Mouse (Mus musculus): ENCODE measurements at regions not wholly inside any gene's neighbourhood (a gene's known extent, or its start where the extent isn't known, plus 50 kb on each side); places are given as distances from the start of the nearest gene placed in this dataset.

DNA sequence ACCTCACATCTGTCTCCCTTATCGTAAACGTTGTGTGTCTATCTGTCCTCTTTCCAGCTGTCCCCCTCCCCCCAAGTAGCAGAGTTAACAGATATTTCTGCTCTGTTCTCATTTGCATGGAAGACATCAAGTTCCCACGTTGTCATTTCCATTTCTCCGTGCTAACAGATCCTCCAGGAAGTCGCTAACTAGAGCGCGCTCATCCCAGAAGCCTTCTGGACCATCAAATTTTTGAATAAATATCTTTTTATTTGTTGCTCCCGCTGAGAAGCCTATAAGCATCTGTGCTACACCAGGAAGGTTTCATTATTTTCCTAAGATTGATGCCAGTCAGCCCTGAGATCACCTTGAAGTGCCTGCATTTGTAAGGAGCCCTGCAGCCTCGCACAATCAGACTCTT, 275.4 kb downstream of the Prex1 start:
- no peak for DNase-seq (ENCODE audit: low spot score in 2 of 2)

DNA sequence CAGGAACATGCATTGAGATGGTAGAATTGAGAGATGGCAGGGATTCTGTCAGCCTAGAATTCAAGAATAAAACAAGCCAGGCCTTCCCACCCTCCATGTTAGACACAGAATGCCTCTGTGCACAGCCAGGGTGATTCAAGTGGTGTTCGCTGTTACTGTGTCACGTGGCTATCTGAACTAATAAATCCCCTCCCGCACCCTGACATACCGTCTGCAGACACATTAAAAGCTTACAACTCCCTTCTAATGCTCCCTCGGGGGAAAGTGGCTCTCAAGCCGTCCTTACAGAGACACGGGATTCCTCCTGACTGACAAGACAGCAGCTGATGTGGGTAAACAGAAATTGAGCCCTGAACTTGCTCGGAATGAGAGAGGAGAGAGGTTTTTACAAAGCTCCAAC, 279.1 kb downstream of the Prex1 start:
- no peak for DNase-seq (ENCODE audit: low spot score in 2 of 2)

DNA sequence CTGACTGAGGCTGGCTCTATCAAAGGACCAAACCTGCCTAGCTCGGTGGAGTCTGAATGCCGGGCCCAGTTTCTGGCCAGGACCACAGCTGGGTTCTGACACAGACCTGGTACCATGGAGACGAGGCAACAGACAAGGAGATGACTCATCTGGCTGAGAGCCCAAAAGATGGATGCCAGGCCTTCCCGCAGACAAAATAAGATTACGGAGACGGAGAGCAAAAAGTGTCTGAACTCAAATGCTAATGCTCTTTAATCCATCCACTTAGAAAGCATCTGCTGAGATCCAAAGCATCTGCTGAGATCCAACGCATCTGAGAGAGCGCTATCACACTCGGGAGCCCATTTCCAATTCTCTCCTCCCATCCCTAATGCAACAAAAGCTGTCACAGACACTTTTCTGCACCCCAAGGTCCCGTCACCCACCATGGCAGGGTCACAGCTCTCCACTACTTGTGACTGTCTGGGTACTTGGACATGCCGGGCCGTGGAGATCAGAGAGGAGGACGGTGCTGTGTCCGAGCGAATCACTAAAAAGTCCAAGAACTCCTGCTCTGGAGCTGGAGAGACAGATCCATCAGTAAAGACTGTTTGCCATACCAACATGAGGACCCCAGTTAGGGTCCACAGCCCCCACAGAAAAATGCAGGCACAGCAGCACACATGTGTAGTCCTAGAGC, 278.3 kb upstream of the Sulf2 start:
- no peak for DNase-seq (ENCODE audit: low spot score in 2 of 2)

DNA sequence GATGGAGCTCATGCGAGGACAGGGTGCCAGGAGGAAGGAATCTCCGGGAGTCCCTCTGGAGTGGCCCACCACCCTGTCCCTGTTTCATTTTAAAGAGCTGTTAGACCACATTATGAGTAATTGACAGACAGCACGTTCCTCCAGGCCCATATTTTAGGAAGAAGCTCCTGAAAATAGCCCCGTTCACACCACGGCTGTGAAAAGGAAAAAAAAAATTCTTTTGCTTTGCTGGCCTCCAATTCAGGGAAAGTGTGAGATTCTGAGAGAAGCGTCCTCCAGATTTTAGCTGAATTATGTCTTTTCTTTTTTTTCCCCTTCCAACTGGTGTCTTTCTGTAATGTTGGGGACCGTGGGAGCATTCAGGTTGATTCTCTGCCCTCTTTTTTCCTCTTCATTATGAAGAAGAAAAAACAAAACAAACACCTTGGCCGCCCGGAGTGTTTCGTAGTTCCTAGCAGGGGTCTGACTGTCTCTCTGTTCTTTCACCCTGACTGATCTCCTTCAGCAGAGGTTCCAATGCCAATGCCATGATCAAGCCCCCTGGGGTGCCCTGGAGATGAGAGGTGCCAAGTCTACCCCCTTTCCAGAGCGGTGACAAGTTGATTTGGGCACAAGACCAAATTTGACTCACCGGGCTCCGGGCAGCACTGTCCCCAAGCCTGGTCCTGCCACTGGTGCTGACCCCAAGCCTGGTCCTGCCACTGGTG, 277.6 kb upstream of the Sulf2 start:
- no peak for DNase-seq (ENCODE audit: low spot score in 2 of 2)

DNA sequence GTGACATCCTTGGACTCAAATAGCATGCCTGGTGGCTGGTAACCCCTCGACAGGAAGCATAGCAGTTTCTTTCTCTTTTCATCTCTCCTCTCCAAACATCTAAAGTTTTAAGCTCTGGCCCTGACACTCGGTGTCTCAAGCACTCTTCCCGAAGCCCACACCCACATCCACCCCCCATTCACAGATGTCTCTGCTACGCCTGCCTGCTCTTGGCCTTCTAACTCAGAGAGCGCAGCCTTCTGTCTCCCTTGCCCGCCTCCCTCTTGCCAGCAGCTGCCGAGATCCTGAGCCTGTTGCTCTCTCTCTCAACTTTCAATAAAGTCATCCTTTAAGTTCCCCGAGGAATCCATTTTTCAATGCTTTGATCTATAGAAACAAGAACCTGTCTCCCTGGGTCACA, 277.1 kb upstream of the Sulf2 start:
- DNase-seq (ENCODE audit: low spot score in 2 of 2): no peak

DNA sequence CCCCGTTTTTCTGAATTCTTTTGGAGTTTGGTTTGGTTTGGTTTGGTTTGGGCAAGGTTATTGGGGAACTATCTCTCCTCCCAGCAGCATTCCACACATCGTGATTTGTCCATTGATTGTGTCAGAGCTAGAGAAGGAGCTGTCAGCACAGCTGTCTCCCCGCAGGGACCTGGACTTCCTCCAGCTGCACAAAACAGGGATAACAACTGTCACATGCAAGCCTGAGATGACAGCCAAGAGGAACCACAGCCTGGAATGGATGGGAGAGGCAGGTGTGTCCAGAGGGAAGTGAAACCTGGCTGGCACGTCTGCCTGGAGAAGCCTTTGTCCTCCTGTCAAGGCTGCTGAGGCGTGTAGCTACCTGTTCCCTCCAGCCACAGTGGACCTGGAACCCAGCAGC, 274.5 kb upstream of the Sulf2 start:
- DNase-seq (ENCODE audit: low spot score in 2 of 2): no peak

DNA sequence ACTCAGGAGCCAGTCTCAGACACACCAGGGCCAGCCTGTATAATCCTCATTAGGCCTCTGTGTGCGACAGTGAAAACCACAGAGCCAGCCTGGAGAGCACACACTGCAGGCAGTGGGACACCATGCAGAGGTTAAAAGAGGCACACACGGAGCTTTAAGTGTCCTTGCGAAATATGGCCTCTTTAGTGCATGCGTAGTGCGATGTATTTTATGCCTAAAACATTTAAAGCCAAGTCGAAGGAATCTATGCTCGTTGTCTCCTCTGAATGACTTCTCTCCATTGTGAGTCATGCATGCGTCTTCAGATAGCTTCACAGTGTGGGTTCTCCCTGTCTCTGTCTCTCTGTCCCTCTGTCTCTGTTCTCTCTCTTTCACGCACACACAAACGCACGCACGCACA, 274.0 kb upstream of the Sulf2 start:
- no peak for DNase-seq (ENCODE audit: low spot score in 2 of 2)

DNA sequence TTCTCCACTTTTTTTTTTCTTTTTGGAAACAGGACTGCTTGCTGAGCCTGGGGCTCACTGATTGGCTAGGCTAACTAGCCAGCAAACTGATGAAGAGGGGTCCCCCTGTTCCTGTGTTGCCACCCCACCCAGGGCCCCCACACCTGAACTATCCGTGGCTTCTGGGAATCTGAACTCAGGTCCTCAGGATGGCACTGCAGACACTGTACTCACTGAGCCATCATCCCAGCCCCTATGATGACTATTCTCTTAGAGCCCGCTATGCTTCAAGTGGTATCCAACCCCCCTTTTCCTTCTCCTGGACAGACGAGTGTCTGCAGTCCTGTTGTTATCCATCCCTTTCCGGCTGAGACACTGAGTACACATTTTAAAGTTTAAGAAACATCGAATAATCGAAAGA, 271.9 kb upstream of the Sulf2 start:
- DNase-seq (ENCODE audit: low spot score in 2 of 2): no peak

DNA sequence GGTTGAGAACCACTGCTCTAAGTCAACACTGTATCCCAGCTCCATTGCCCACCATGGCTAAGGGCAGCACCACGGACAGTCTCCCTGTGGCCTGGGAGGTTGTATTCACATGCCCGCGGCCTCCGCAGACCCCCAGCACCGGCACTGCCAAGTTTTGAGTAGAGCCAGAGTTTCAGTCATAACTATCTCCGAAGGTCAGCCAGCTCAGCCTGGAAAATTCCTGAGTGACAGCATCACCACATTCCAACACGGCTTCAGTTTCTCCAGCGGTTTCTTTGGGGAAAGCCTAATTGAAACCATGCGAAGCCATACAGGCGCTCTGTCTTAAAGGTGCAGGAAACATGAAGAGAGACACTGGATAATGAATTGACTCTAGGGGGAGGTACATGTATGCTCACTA, 271.5 kb upstream of the Sulf2 start:
- DNase-seq (ENCODE audit: low spot score in 2 of 2): no peak

DNA sequence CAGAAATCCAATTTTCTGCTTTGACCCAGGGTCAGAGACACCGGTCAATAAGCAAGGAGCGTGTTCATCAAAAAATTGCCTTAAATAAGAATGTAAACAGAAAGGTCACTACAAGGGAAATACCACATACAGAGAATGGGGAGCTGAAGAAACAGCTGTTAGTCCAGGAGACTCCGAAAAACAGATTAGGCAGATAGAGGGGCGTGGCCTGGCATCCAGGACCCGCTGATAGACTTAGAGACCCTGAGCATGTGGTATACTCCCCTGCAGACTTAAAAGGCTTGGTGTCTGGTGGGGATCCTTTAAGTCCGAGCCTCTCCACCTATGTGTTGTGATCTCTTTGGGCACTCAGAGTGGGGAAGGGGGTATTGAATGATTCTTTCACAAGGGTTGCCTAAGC, 271.0 kb upstream of the Sulf2 start:
- DNase-seq (ENCODE audit: low spot score in 2 of 2): no peak

DNA sequence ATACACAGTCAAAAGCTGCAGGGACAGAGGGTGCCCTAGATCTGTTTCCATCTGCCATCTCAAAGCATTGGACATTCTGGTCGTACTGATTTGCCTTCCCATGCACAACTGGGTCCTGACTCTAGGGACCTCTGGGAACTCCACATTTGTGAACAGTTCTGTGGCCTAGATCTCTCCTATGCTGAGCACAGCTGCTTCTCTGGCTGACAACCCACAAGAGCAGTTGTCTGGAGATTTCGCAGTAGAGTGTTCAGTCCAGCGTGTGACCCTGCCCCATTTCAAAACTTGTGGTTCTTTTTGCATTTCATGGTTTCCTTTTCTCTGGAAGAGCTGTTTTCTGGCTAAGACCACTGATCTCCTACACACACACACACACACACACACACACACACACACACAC, 269.7 kb upstream of the Sulf2 start:
- DNase-seq (ENCODE audit: low spot score in 2 of 2): no peak

DNA sequence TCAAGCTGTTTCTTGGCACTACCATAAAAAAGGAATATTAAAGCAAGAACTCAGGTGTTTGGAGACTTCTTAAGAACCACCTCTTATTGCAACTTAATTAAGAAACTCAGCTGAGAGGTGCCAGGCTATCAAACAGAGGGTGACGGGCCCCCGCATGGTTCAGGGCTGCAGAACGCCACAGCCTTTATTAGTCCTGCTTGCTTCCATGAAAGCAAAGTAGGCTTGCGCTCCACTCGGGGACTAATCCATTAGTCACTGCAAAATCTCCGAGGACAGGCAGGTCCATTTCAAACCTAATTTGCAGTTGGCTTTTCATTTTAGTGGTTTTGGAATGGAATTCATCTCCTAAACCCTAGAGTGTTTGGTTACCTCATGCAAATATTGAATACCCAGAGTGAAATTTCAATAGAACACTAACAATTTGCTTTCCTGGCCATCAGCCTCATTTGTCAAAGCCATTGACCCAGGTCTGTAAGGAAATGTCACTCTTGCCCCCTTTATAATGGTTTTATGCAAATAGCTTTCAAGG, 267.7 kb upstream of the Sulf2 start:
- DNase-seq (ENCODE audit: low spot score in 2 of 2): no peak

DNA sequence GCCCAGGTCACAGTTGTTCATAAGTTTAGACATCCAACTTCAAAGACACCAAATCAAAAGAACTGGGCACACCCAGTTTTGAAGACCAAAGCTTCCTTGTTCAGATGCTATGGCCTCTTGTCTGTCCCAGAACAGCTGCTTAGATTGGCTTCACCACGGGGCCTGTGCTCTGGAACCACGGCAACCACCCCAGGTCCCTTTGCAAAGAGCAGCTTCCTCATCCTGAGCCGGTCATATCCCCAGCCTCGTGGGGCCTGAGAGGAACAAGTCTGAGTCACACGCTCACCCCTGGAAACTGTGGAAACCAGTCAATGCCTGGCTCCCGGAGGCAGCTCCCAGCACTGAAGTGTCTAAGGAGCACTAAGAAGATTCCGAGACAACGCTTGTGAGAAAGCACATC, 264.8 kb upstream of the Sulf2 start:
- DNase-seq (ENCODE audit: low spot score in 2 of 2): no peak

DNA sequence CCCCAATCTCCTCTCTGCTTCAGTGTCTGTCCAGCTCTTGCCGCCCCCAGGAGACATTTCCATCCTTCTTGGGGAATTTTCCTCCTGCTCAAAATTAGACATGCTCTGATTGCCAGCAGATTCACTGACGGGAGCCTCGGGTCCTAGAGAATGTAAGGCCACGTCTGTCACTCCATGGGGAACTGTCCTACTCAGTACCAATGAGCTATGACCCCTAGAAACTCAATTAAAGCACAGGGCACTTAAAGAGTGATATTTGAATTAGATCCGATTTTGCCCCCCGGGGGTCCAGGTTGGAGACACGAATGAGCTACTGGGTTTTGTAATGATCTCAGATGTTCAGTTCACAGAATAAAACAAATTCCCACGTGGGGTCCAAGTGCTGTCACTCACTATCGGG, 263.8 kb upstream of the Sulf2 start:
- no peak for DNase-seq (ENCODE audit: low spot score in 2 of 2)

DNA sequence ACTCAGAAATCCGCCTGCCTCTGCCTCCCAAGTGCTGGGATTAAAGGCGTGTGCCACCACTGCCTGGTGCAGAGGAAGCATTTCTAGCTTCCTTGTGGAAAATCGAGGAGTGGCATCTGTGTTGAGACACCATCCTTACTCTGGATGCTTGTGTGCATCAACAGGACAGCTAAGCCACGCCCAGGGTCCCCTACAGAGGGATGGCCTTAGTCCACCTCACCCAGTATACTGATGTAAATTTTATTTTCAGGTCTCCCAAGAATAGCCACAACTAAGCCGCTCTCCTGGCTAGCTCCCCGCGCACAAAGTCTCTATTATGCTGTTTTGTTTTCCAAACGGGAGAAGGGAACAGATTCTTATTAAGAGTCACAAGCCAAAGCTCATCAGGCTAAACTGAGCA, 262.8 kb upstream of the Sulf2 start:
- DNase-seq (ENCODE audit: low spot score in 2 of 2): no peak

DNA sequence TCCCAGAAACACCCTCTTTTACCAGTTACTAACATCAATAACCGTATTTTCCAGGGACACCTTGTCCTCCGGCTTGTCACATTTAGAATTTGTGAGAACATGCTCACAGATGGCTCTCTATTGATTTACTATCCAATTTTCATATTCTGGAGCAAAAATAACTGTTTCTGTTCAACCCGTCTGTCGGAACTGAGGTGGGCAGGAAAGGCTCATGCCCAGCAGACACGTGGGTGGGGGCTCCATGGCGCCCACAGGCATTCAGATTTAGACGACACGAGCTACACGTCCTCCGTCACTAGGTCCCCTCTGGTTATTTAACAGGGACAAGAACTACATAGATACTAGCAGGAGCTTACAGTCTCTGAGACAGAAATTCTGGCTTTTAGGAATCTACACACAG, 262.2 kb upstream of the Sulf2 start:
- DNase-seq (ENCODE audit: low spot score in 2 of 2): no peak

DNA sequence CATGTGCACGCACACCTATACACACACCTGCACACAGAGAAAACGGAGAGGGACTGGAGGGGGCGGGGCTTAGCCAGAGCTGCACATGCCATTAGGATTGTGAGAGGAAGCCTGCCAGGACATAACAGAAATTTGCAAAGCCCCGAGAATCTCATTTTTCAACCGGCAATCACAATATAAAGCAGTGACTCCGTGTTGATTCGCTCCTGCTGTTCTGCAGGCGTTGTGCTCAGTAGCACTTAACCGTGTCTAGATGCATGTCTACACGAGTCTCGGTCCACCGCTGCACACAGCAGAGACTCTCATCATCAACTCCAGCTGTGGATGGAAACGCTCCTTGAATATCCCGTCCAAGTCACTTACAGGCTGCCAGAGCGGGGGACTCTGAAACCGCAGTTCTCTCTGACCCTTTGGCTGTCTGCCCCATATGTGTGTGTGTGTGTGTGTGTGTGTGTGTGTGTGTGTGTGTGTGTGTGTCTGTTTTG, 260.1 kb upstream of the Sulf2 start:
- no peak for DNase-seq (ENCODE audit: low spot score in 2 of 2)

DNA sequence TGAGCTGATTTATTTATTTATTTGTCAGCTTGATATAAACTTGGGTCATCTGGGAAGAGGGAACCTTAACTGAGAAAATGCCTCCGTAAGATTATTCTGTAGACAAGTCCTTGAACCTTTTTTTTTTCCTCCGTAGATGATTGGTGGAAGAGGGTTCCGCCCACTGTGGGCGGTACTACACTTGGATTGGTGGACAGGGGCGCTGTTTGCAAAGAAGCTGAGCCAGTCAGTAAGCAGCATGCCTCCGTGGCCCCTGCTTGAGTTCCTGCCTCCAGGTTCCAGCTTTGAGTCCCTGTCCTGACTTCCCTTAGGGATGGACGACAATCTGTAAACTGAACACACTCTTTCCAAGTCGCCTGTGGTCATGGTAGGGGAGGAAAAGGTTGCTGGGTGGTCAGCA, 259.4 kb upstream of the Sulf2 start:
- no peak for DNase-seq (ENCODE audit: low spot score in 2 of 2)

DNA sequence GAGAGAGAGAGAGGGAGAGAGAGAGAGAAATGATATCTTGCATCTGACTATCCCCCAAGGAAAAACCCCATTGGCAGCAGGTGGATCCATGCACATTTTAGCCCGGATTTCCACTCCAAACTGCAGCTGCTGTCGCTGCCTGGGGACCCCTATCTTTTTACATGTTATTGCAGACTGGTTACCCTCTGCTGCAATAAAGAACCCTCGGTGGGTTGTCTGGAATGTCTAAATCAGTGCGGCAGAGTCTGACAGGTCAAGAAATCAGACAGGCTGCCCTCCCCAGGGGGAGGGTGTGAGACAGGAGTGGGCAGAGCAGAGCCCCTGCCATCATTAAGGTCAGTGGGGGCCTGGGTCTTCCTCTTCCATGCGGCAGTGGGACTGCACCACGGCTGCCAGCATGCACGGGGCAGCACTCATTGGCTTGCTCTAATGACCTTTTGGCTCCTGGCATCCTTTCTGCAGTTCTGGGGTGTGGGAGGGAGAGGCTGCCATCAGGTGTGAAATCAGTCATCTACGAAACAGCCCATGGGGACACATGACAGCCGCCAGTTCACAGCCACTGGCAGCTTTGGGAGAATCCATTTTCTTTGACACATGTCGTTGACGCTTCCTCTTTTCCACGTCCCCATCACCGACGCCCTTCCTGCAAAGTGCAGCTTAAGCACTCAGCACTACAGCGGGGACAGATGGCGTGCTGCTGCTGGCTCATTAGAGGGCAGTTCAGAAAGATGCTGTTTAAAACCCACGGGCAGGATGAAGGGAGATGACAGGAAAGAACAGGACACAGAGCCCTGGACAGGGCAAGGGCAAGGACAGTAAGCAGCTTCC, 256.8 kb upstream of the Sulf2 start:
- no peak for DNase-seq (ENCODE audit: low spot score in 2 of 2)

DNA sequence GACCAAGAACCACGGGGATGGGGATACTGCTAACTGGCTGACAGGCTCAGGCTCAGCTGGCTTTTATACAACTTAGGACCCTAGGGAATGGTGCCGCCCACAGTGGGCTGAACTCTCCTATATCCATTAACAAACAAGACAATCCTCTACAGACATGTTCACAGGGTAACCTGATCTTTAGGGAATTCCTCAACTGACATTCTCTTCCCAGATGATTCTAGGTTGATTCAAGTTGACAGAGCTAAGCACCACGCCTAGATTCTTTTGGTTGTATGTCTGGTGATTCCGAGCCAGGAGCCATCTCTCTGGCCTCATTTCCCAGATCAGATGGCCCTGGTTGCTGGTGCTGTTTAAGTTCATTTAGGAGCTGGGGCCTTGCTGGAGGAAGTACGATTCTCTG, 253.9 kb upstream of the Sulf2 start:
- no peak for DNase-seq (ENCODE audit: low spot score in 2 of 2)

DNA sequence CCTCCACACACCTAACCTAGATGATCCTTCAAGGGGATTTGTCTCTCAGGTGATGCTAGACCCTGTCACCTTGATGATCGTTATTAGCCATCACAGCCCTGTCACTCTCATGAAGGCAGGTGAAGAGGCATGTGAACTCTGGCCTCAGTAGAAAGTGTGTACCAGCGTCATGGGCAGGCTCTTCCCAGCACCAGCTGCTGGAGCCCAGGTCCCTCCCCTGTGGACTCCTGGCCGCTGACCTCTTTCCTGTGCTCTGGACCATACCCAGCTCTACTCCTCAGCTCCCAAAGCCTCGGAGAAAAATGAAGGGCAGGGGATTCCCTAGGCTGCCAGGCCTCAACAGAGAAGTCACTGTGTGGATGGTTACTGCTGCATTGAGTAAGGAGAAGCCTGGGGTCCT, 253.3 kb upstream of the Sulf2 start:
- DNase-seq (ENCODE audit: low spot score in 2 of 2): no peak

DNA sequence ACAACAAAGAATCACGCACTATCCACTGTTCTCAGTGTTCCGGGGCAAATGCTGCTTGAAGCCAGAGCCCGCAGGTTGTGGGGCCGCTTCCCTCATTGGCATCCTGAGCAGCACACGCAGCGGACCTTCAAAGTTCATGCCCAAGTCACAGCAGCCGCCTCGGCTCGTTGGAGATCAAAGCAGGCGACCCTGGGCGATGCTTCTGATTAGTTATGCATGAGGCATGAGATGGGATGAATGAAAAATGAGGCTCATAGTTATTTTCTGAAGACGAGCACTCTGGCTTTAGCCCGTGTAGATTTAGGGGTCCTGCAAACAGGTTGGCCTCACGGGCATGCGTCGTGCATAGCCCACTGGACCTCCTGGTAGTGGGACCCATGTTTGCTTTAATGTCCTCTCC, 252.5 kb upstream of the Sulf2 start:
- no peak for DNase-seq (ENCODE audit: low spot score in 2 of 2)

DNA sequence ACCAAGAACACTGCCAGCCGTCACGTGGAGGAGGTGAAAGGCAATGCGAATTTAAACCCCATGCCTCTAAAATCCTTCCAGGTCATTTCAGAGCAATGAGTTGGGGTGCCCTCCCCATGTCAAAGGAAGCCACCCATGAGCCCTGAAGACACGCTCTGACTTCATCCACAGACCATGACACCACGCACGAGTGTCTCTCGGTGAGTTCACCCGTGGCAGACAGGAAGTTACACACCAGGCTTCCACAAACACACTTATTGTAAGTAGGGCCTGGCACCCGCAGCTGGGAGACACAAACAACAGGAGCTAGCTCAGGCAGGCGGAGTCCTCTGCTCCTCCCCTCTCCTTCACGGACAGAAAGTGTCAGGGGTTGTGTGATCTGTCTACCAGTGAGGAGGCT, 251.4 kb upstream of the Sulf2 start:
- peak; percentile 28 to 33 for DNase-seq (ENCODE audit: low spot score in 2 of 2)
